Comparison of ENCODE assay signal across 12 mouse cellular contexts in the genomic region with DNA sequence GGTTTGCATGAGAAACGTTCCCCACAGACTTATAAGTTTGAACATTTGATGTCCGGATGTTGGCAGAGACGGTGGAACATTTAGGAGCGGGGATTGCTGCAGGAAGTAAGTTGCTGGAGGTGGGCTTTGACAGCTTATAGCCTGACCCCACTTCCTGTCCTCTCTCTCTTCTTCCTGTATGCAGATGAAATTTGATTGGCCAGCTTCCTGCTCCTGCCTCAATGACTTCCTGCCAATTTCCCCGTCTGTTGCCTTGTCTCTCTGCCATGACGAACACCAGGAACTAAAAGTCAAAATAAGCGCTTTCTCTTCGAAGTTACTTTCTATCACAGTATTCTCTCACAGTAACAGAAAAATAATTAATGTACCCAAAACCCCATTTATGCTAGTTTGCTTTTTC.
"Had no signal": no experiment of that assay in that cellular context is flagged by ENCODE, and none has a peak within 500 bp of the region (broad histone marks: within the 10 kb centered on the region; RNA-seq: fewer than 3 reads in every experiment).

No protein-coding gene starts in this region.

- H3K4me2 ChIP-seq: limb, embryonic 13.5 days; liver, embryonic 15.5 days; midbrain, embryonic 13.5 days had no signal

- H3K4me1 ChIP-seq: liver, embryonic 15.5 days had no signal

- H3K27ac ChIP-seq: limb, embryonic 13.5 days; liver, embryonic 15.5 days; midbrain, embryonic 13.5 days had no signal

- H3K36me3 ChIP-seq: limb, embryonic 13.5 days; liver, embryonic 15.5 days; midbrain, embryonic 13.5 days had no signal

- H3K27me3 ChIP-seq: limb, embryonic 13.5 days; liver, embryonic 15.5 days; midbrain, embryonic 13.5 days had no signal

- H3K4me3 ChIP-seq: limb, embryonic 13.5 days; liver, embryonic 15.5 days; midbrain, embryonic 13.5 days had no signal

- DNase-seq: kidney, adult 18-20 months; kidney, postnatal 10 days; kidney, postnatal 4 days; left cerebral cortex, postnatal 4 days; lung, adult 2 months; lung, postnatal 36 days; right cerebral cortex, postnatal 14 days; thymus, postnatal 36 days had no signal

- H3K9ac ChIP-seq: limb, embryonic 13.5 days; liver, embryonic 15.5 days; midbrain, embryonic 13.5 days had no signal

- H3K9me3 ChIP-seq: limb, embryonic 13.5 days; liver, embryonic 15.5 days; midbrain, embryonic 13.5 days had no signal

- ATAC-seq: lung, postnatal 0 days; midbrain, embryonic 13.5 days had no signal
